Mouse (Mus musculus) CD4-positive naive resting alpha-beta T cell, adult 76 days (primary cell): ENCODE data around the gene Gm11492. TPM values are rescaled to one million over a fixed set of nuclear protein-coding genes. Genes with fewer than 3 reads are reported as not detected.

Experiments used
- total RNA-seq: library from RNA; stranded (reverse); gene quantifications from one replicate; pipeline ENCODE4 v1.2.4, GENCODE M21; 2023

Gene Gm11492
- total RNA-seq, result not detected

GRCm38 (mm10) chr11:87566501-87566900 is at the start of gene Gm11492:
Gene Gm11492 (plus strand): TSS chr11:87566653.

DNA sequence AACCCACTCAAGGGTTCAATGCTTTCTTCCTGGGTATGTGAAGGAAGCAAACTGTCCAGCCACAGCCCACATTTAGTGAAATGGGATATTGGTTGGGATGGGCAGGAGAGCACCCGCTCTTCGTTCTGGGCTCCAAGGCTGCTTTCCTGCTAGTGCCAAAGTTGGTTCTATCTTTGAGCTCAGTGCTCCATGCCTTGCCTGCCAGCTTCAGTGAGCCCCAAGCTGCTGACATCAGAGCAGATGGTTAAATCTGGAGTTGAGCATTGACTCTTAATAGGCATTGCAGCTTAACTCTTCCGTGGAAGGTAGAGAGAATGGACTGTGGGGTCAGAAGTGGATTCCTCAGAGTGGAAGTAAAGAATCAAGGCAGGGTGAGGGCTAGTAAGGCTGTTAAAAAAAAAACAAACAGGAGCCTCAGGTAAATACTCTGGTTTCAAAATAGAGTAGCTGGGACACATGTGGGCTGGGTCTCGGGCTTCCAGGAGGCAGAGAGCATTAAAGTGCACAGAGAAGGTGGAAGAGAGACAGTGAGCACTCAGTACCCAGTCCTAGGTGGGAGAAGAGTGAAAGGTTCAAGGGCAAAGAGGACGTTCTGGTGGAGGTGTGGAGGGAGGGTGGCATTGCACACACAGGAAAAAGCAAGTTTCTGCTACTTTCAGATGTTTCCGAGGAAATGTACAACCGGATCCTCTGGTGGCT is 2.0 kb downstream of the Gm11492 start, which contains the start of gene Sept4:
Gene Sept4, plus strand, starts transcription at position 649 of the 699 bp plus-strand sequence.

DNA sequence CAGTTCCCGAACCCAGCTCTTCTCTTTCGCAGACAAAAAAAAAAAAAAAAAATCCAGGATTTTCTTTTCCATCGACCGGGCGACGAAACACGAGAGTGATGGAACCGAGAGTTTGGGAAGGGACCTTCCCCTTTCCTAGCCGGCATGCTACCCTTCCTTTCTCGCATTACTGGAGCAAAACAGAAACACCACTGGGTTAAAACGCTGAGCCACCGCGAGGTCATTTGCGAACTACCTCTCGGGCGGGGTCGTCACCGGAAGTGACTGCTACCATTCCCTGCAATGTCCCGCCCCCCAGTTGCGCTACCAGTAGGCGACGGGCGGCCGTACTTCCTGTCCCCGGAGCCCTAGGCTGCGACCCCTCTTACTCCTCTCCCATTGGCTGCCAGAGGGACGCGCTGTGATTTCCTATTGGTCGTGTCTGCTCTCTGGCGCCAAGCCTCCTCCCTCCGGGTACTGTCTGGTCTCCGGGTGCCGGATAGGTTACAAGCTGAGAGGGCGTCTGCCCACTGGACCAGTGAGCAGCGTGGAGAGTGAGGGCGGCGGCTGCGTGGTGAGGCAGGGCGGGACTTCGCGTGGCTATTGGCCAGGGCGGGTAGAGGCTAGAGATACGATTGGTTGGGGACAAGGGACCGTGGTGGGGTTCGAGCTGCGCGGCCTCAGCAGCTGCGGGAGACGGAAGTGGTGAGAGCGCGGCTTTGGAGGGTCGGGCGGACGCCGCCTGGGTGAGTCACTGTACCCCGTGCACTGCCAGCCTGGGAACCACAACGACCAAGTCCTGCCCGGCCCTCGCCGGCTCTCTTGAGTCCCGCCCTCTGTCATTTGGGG is 25.3 kb downstream of the Gm11492 start, which contains the start of gene Mtmr4:
Gene Mtmr4, plus strand, starts transcription at position 637 of the 828 bp plus-strand sequence.

GRCm38 (mm10) chr11:87616790-87617474 is 50.5 kb downstream of the Gm11492 start, which contains the start of gene Hsf5:
Gene Hsf5 (plus strand): TSS chr11:87617164.

Other genes with a start within 250 kb of the Gm11492 start
- gene Ppm1e, start 207.6 kb upstream of the Gm11492 start, total RNA-seq, result 0.79 TPM
- gene Rad51c, start 161.7 kb upstream of the Gm11492 start, total RNA-seq, result 2.1 TPM
- gene Tex14, start 161.6 kb upstream of the Gm11492 start, total RNA-seq, result 0.29 TPM
- 4.5 TPM for gene Sept4, start 2.2 kb downstream of the Gm11492 start, total RNA-seq
- 21.4 TPM for gene Mtmr4, start 25.5 kb downstream of the Gm11492 start, total RNA-seq
- gene Hsf5, start 50.5 kb downstream of the Gm11492 start, total RNA-seq, result 0.29 TPM
- 5.2 TPM for gene Rnf43, start 96.1 kb downstream of the Gm11492 start, total RNA-seq
- 155 TPM for gene Supt4a, start 170.9 kb downstream of the Gm11492 start, total RNA-seq
- 3.8 TPM for gene Tspoap1, start 193.9 kb downstream of the Gm11492 start, total RNA-seq
- gene Mpo, start 226.9 kb downstream of the Gm11492 start, total RNA-seq, result 0.67 TPM